ENCODE assay signal across 2 mouse cellular contexts in the genomic region with DNA sequence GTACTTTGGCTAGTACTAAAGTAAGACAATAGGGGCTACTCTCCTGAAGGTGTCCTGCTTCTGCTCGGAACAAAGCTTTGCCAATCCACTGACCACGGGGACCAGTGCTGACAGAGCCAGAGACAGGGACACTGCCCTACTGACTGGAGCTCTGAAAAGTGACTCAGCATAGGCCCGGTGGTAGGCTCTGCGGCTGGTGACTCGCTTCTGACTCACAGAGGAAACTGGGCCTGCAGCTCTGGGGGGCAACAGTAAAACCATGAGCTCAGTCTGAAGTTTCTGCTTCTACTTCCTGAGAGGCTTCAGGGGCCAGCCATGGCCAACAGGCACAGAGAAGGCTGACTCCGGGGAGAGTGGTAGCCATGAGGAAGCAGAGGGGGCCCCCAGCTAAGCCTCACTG.
TF ChIP-seq lines count a peak whose summit lies in the region.

No protein-coding gene starts in this region.

TF ChIP-seq in CH12.LX, 34 proteins besides CTCF, POLR2A, EP300 and RAD21:
- TF ChIP-seq USF1 (IDR thresholded peaks at IDR 0.05; ENCODE audit: low read depth, low read length) (no peak), POLR2AphosphoS2 (IDR thresholded peaks at IDR 0.05; ENCODE audit: low read depth, low read length) (no peak; the same call in 1 of the 2 replicates), ZC3H11A (IDR thresholded peaks at IDR 0.05; ENCODE audit: low read depth, low read length) (no peak), SMC3 (IDR thresholded peaks at IDR 0.05; ENCODE audit: low read depth, low read length) (no peak), IRF4 (IDR thresholded peaks at IDR 0.05; ENCODE audit: low read depth, low read length) (no peak), BHLHE40 (IDR thresholded peaks at IDR 0.05; ENCODE audit: low read depth, low read length) (0 out of 2 replicates have a peak, but pooled peaks have one; percentile 32), ZKSCAN1 (IDR thresholded peaks at IDR 0.05; ENCODE audit: borderline replicate concordance, low read depth, low read length) (no peak), NELFE (IDR thresholded peaks at IDR 0.05; ENCODE audit: low read depth, low read length) (no peak), TBP (conservative IDR thresholded peaks at IDR 0.05; ENCODE audit: low read depth, low read length) (peak; percentile 61; the same call in 1 of the 2 replicates), RCOR1 (conservative IDR thresholded peaks at IDR 0.05; ENCODE audit: low read depth, low read length) (no peak), CHD1 (IDR thresholded peaks at IDR 0.05; ENCODE audit: low read depth, low read length) (no peak), MAFK (IDR thresholded peaks at IDR 0.05; ENCODE audit: insufficient replicate concordance, low read length) (peak; percentile 73; the same call in 1 of the 2 replicates), MEF2A (IDR thresholded peaks at IDR 0.05; ENCODE audit: borderline replicate concordance, low read depth, low read length) (no peak; the same call in 1 of the 2 replicates), HCFC1 (IDR thresholded peaks at IDR 0.05; ENCODE audit: low read depth, low read length) (no peak), ETS1 (conservative IDR thresholded peaks at IDR 0.05; ENCODE audit: low read depth, low read length) (peak; percentile 73), PAX5 (IDR thresholded peaks at IDR 0.05; ENCODE audit: low read length) (no peak), E2F4 (IDR thresholded peaks at IDR 0.05; ENCODE audit: insufficient replicate concordance, low read depth, low read length) (no peak), USF2 (conservative IDR thresholded peaks at IDR 0.05; ENCODE audit: low read depth, low read length) (no peak), CHD2 (IDR thresholded peaks at IDR 0.05; ENCODE audit: low read length) (no peak), TCF12 (IDR thresholded peaks at IDR 0.05; ENCODE audit: low read depth, low read length) (peak; percentile 45; the same call in 1 of the 2 replicates), MXI1 (IDR thresholded peaks at IDR 0.05; ENCODE audit: low read depth, low read length) (no peak)

TF ChIP-seq in myocyte, 11 proteins besides CTCF, POLR2A, EP300 and RAD21:
- TF ChIP-seq MYOD1 (IDR thresholded peaks at IDR 0.05; ENCODE audit: control insufficient read depth in 1 of 3, insufficient read length in 2 of 3, low read depth in 2 of 3) (no peak), MYOG (IDR thresholded peaks at IDR 0.05; ENCODE audit: control insufficient read depth in 1 of 3, insufficient read depth in 1 of 3, insufficient read length in 2 of 3, low read depth in 2 of 3) (peak in 1 of 3 experiments; percentile 48)
